Mouse (Mus musculus): ENCODE data around the gene Apoa2. TPM values are rescaled to one million over a fixed set of nuclear protein-coding genes. Genes with fewer than 3 reads are reported as not detected.

Gene Apoa2
- polyA plus RNA-seq, 1 experiment from 2014 or later: 4.6 TPM

- H3K9me3 ChIP-seq (ENCODE audit: control insufficient read depth, low read length): no peaks in the 10 kb centered on the region
- ATAC-seq (ENCODE audit: insufficient number of reproducible peaks, low FRiP score, low TSS enrichment, low read depth): no peak
- no peak overlapping the region for H3K4me3 ChIP-seq (ENCODE audit: low read depth, low read length)
- no peak overlapping the region for H3K4me2 ChIP-seq (ENCODE audit: low read depth, severe bottlenecking)
- DNase-seq (ENCODE audit: low spot score): no peak
- peaks cover 21% of the 10 kb centered on the region for H3K4me1 ChIP-seq (ENCODE audit: control insufficient read depth, insufficient read depth, low read length)
- H3K27me3 ChIP-seq (ENCODE audit: control insufficient read depth, insufficient read depth, low read length): peaks cover 18% of the 10 kb centered on the region
- no peak overlapping the region for H3K9ac ChIP-seq (ENCODE audit: low read length)
- no peaks in the 10 kb centered on the region for H3K36me3 ChIP-seq (ENCODE audit: control insufficient read depth, insufficient read depth, low read length)
- no peak overlapping the region for H3K27ac ChIP-seq (replicated peaks; ENCODE audit: low read depth, low read length)
- 42% methylated on average over 14 of the region's 14 CpGs for WGBS
These were observed 35.3 kb upstream of the Apoa2 start for GRCm38 (mm10) chr1:171189476-171190114.

- no peak for DNase-seq (ENCODE audit: low spot score)
- Histone ChIP-seq H3K27me3 (ENCODE audit: control insufficient read depth, insufficient read depth, low read length) (peaks cover 31% of the 10 kb centered on the region), H3K4me1 (ENCODE audit: control insufficient read depth, insufficient read depth, low read length) (peaks cover 24% of the 10 kb centered on the region), H3K4me3 (ENCODE audit: low read depth, low read length) (no peak overlapping the region), H3K4me2 (ENCODE audit: low read depth, severe bottlenecking) (no peak overlapping the region), H3K36me3 (ENCODE audit: control insufficient read depth, insufficient read depth, low read length) (no peaks in the 10 kb centered on the region), H3K9ac (ENCODE audit: low read length) (no peak overlapping the region), H3K9me3 (ENCODE audit: control insufficient read depth, low read length) (no peaks in the 10 kb centered on the region), H3K27ac (replicated peaks; ENCODE audit: low read depth, low read length) (no peak overlapping the region)
- 91% methylated on average over 9 of the region's 9 CpGs for WGBS
- ATAC-seq (ENCODE audit: insufficient number of reproducible peaks, low FRiP score, low TSS enrichment, low read depth): no peak
These were observed 34.0 kb upstream of the Apoa2 start for GRCm38 (mm10) chr1:171190832-171191231.

- H3K4me2 ChIP-seq (ENCODE audit: low read depth, severe bottlenecking): no peak overlapping the region
- no peak overlapping the region for H3K9ac ChIP-seq (ENCODE audit: low read length)
- H3K27ac ChIP-seq (replicated peaks; ENCODE audit: low read depth, low read length): no peak overlapping the region
- DNase-seq (ENCODE audit: low spot score): no peak
- no peak for ATAC-seq (ENCODE audit: insufficient number of reproducible peaks, low FRiP score, low TSS enrichment, low read depth)
- no peaks in the 10 kb centered on the region for H3K9me3 ChIP-seq (ENCODE audit: control insufficient read depth, low read length)
- H3K27me3 ChIP-seq (ENCODE audit: control insufficient read depth, insufficient read depth, low read length): peaks cover 33% of the 10 kb centered on the region
- no peaks in the 10 kb centered on the region for H3K36me3 ChIP-seq (ENCODE audit: control insufficient read depth, insufficient read depth, low read length)
- H3K4me1 ChIP-seq (ENCODE audit: control insufficient read depth, insufficient read depth, low read length): peaks cover 28% of the 10 kb centered on the region
- WGBS: 43% methylated on average over 10 of the region's 10 CpGs
- H3K4me3 ChIP-seq (ENCODE audit: low read depth, low read length): no peak overlapping the region
These were observed 32.6 kb upstream of the Apoa2 start for GRCm38 (mm10) chr1:171192283-171192682.

- peak; percentile 48 for DNase-seq (ENCODE audit: low spot score)
- peaks cover 33% of the 10 kb centered on the region for H3K27me3 ChIP-seq (ENCODE audit: control insufficient read depth, insufficient read depth, low read length)
- no peak overlapping the region for H3K27ac ChIP-seq (replicated peaks; ENCODE audit: low read depth, low read length)
- no peak overlapping the region for H3K9ac ChIP-seq (ENCODE audit: low read length)
- no peak overlapping the region; the same call in 1 of the 2 replicates for H3K4me3 ChIP-seq (ENCODE audit: low read depth, low read length)
- no peak for ATAC-seq (ENCODE audit: insufficient number of reproducible peaks, low FRiP score, low TSS enrichment, low read depth)
- H3K4me2 ChIP-seq (ENCODE audit: low read depth, severe bottlenecking): peak overlapping the region; percentile 15; the same call in 1 of the 2 replicates
- no peaks in the 10 kb centered on the region for H3K9me3 ChIP-seq (ENCODE audit: control insufficient read depth, low read length)
- WGBS: 3% methylated on average over 18 of the region's 18 CpGs
- peaks cover 28% of the 10 kb centered on the region for H3K4me1 ChIP-seq (ENCODE audit: control insufficient read depth, insufficient read depth, low read length)
- no peaks in the 10 kb centered on the region for H3K36me3 ChIP-seq (ENCODE audit: control insufficient read depth, insufficient read depth, low read length)
These were observed 31.6 kb upstream of the Apoa2 start for GRCm38 (mm10) chr1:171193093-171193840.

GRCm38 (mm10) chr1:171193911-171194830 is 30.7 kb upstream of the Apoa2 start:
- Histone ChIP-seq H3K9me3 (ENCODE audit: control insufficient read depth, low read length) (no peaks in the 10 kb centered on the region), H3K4me3 (ENCODE audit: low read depth, low read length) (no peak overlapping the region), H3K9ac (ENCODE audit: low read length) (no peak overlapping the region), H3K36me3 (ENCODE audit: control insufficient read depth, insufficient read depth, low read length) (no peaks in the 10 kb centered on the region), H3K4me2 (ENCODE audit: low read depth, severe bottlenecking) (no peak overlapping the region), H3K27ac (replicated peaks; ENCODE audit: low read depth, low read length) (no peak overlapping the region), H3K4me1 (ENCODE audit: control insufficient read depth, insufficient read depth, low read length) (peaks cover 22% of the 10 kb centered on the region), H3K27me3 (ENCODE audit: control insufficient read depth, insufficient read depth, low read length) (peaks cover 33% of the 10 kb centered on the region)
- WGBS: 29% methylated on average over 11 of the region's 11 CpGs
- ATAC-seq (ENCODE audit: insufficient number of reproducible peaks, low FRiP score, low TSS enrichment, low read depth) (no peak), DNase-seq (ENCODE audit: low spot score) (peak; percentile 29)

- WGBS: 5% methylated on average over 20 of the region's 20 CpGs
- ATAC-seq (ENCODE audit: insufficient number of reproducible peaks, low FRiP score, low TSS enrichment, low read depth): no peak
These were observed 29.6 kb upstream of the Apoa2 start for GRCm38 (mm10) chr1:171195046-171195822.

GRCm38 (mm10) chr1:171195887-171196397 is 28.9 kb upstream of the Apoa2 start, which contains the start of gene Pcp4l1:
TSS of gene Pcp4l1 (minus strand) at chr1:171196268.
- peaks cover 20% of the 10 kb centered on the region for H3K4me1 ChIP-seq (ENCODE audit: control insufficient read depth, insufficient read depth, low read length)
- peak within 1 kb of the TSS; percentile 50 for H3K9ac ChIP-seq (ENCODE audit: low read length)
- peak within 1 kb of the TSS; percentile 97 for H3K4me2 ChIP-seq (ENCODE audit: low read depth, severe bottlenecking)
- H3K27me3 ChIP-seq (ENCODE audit: control insufficient read depth, insufficient read depth, low read length): peaks cover 33% of the 10 kb centered on the region
- peak within 1 kb of the TSS; percentile 54 for H3K4me3 ChIP-seq (ENCODE audit: low read depth, low read length)
- peak; percentile 85 for ATAC-seq (ENCODE audit: insufficient number of reproducible peaks, low FRiP score, low TSS enrichment, low read depth)
- no peaks in the 10 kb centered on the region for H3K9me3 ChIP-seq (ENCODE audit: control insufficient read depth, low read length)
- no peaks in the 10 kb centered on the region for H3K36me3 ChIP-seq (ENCODE audit: control insufficient read depth, insufficient read depth, low read length)
- DNase-seq (ENCODE audit: low spot score): peak; percentile 75
- under 1% methylated on average over 33 of the region's 33 CpGs for WGBS
- no peak within 1 kb of the TSS for H3K27ac ChIP-seq (replicated peaks; ENCODE audit: low read depth, low read length)

More at GRCm38 (mm10) chr1:171195046-171195822, 29.6 kb upstream of the Apoa2 start:
- peak overlapping the region; percentile 54 for H3K4me3 ChIP-seq (ENCODE audit: low read depth, low read length)
- peak overlapping the region; percentile 97 for H3K4me2 ChIP-seq (ENCODE audit: low read depth, severe bottlenecking)
- DNase-seq (ENCODE audit: low spot score): peak; percentile 32
- H3K36me3 ChIP-seq (ENCODE audit: control insufficient read depth, insufficient read depth, low read length): no peaks in the 10 kb centered on the region
- H3K9ac ChIP-seq (ENCODE audit: low read length): peak overlapping the region; percentile 50
- peaks cover 33% of the 10 kb centered on the region for H3K27me3 ChIP-seq (ENCODE audit: control insufficient read depth, insufficient read depth, low read length)
- H3K27ac ChIP-seq (replicated peaks; ENCODE audit: low read depth, low read length): no peak overlapping the region
- H3K9me3 ChIP-seq (ENCODE audit: control insufficient read depth, low read length): no peaks in the 10 kb centered on the region
- peaks cover 20% of the 10 kb centered on the region for H3K4me1 ChIP-seq (ENCODE audit: control insufficient read depth, insufficient read depth, low read length)
